Comparison of ENCODE assay signal across 25 mouse cellular contexts in the genomic region with DNA sequence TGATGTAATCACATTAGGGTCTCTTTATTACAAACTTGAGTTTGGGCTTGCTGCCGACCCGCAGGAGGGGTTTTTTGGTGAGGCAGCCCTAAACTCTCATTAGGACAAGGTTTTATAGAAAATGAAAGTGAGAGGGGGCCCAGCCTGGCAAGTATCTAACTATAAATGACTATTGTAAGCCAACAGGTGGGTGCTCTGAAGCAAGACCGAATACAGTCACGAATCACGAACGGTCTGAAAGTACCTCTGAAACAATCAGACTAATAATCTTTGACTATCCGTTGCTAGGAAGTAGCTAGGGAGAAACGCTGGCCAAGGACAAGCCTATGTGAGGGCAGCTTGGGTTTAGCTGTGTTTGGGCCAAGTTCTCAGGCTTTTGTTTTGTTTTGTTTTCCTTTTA. TPM values are rescaled to one million over a fixed set of nuclear protein-coding genes. Genes with fewer than 3 reads are reported as not detected.
DNase-seq lines count a peak whose midpoint lies in the region; TF ChIP-seq lines count a peak whose summit lies in the region.
"Had no signal": no experiment of that assay in that cellular context is flagged by ENCODE, and none has a peak within 500 bp of the region (broad histone marks: within the 10 kb centered on the region; RNA-seq: fewer than 3 reads in every experiment).

No protein-coding gene starts in this region.

- no peak for DNase-seq in layer of hippocampus, adult 2 months (ENCODE audit: low spot score in 2 of 2)
- DNase-seq in layer of hippocampus, adult 9-10 months (ENCODE audit: low spot score) = no peak
- peak; percentile 47 for DNase-seq in ovary, adult 18-20 months (ENCODE audit: low spot score)
- DNase-seq in ovary, postnatal 36 days (ENCODE audit: low spot score) = no peak
- DNase-seq in adipocyte (ENCODE audit: low spot score) = peak; percentile 71
- DNase-seq in gastrocnemius, postnatal 10 days = no peak
- no peak for DNase-seq in gastrocnemius, adult 2 months
- DNase-seq: adrenal gland, postnatal 14 days; cerebellum, adult 11 months; cerebellum, adult 9-11 months; heart, postnatal 4 days; kidney, adult 18-20 months; kidney, postnatal 10 days; retina, postnatal 1 day; right cerebral cortex, postnatal 25 days; thymus, adult 2 months; thymus, postnatal 4 days had no signal

- H3K27ac ChIP-seq in layer of hippocampus, adult 2 months = no peak overlapping the region
- no peak overlapping the region for H3K27ac ChIP-seq in gastrocnemius, adult 2 months
- H3K27ac ChIP-seq: embryonic facial prominence, embryonic 15.5 days; heart, embryonic 15.5 days; hindbrain, embryonic 14.5 days; limb, embryonic 12.5 days; liver, embryonic 14.5 days; midbrain, embryonic 13.5 days; stomach, postnatal 0 days had no signal

- peak overlapping the region; percentile 8; the same call in 1 of the 2 replicates for H3K4me3 ChIP-seq in layer of hippocampus, adult 2 months
- H3K4me3 ChIP-seq in gastrocnemius, adult 2 months = no peak overlapping the region
- H3K4me3 ChIP-seq: embryonic facial prominence, embryonic 15.5 days; heart, embryonic 15.5 days; limb, embryonic 12.5 days; megakaryocyte, embryonic 14.5 days; midbrain, embryonic 13.5 days had no signal

- intact Hi-C loops in gastrocnemius, adult 2 months (cut with DNase I) = no loop called here

- no peak for TF ChIP-seq CTCF in layer of hippocampus, adult 2 months (conservative IDR thresholded peaks at IDR 0.05)
- TF ChIP-seq CTCF in gastrocnemius, adult 2 months (IDR thresholded peaks at IDR 0.05) = no peak

RNA-seq across cellular contexts. Expression of a gene that starts 12.2 kb away (rescaled TPM):
- total RNA-seq in layer of hippocampus, adult 2 months (2021) = 10 to 100 TPM; 22.2 to 22.9 TPM
- total RNA-seq in gastrocnemius, postnatal 10 days (2021) = 1 to 10 TPM; 2.8 to 3.1 TPM
- 1 to 10 TPM; 2.3 TPM for total RNA-seq in gastrocnemius, adult 2 months (2021)

RNA-seq across cellular contexts. Expression of a gene that starts 12.4 kb away (rescaled TPM):
- total RNA-seq in layer of hippocampus, adult 2 months (2021) = 10 to 100 TPM in 1 of 2 experiments, 1 to 10 TPM in 1; 6.7 to 11.1 TPM
- total RNA-seq in gastrocnemius, postnatal 10 days (2021) = 1 to 10 TPM; 4.3 to 5.6 TPM
- 1 to 10 TPM; 1.3 to 1.6 TPM for total RNA-seq in gastrocnemius, adult 2 months (2021)

Comparison
In these comparisons a context has a peak if more than half of its experiments do, and no peak if none do; other contexts are left out.
1. DNase-seq: peak in ovary, adult 18-20 months (single experiment) and adipocyte (single experiment); none in layer of hippocampus, adult 2 months (0 of 2), layer of hippocampus, adult 9-10 months (single experiment), ovary, postnatal 36 days (single experiment), gastrocnemius, postnatal 10 days (single experiment) and gastrocnemius, adult 2 months (single experiment).
2. RNA of a gene that starts 12.2 kb away (total RNA-seq): 22.2 to 22.9 TPM in layer of hippocampus, adult 2 months; 2.8 to 3.1 TPM in gastrocnemius, postnatal 10 days and 2.3 TPM in gastrocnemius, adult 2 months; every median in the first group is over 4 times any median in the second.